In genomic region chr10:96720281-96720711, GRCm38 (mm10) we compare ENCODE assay signal across 8 mouse cellular contexts.
A peak's percentile ranks its signal among the peaks of the same experiment; 100 is the strongest.
DNase-seq lines count a peak whose midpoint lies in the region; ATAC-seq and TF ChIP-seq lines count a peak whose summit lies in the region.

No protein-coding gene starts in this region.

- no peak for TF ChIP-seq CTCF in heart, adult 2 months (IDR thresholded peaks at IDR 0.05)

- TF ChIP-seq POLR2A in heart, adult 2 months (IDR thresholded peaks at IDR 0.05; ENCODE audit: insufficient read depth, low read depth, low read length) = no peak

- no peaks in the 10 kb centered on the region for H3K9me3 ChIP-seq in heart, embryonic 16.5 days (replicated peaks; ENCODE audit: control insufficient read depth, low read length)
- no peaks in the 10 kb centered on the region for H3K9me3 ChIP-seq in midbrain, embryonic 16.5 days (replicated peaks; ENCODE audit: control insufficient read depth, low read length, poor library complexity, severe bottlenecking)
- H3K9me3 ChIP-seq in midbrain, embryonic 10.5 days (replicated peaks) = no peaks in the 10 kb centered on the region

- no peak for TF ChIP-seq EP300 in heart, adult 2 months (IDR thresholded peaks at IDR 0.05; ENCODE audit: insufficient read depth, low read depth, low read length)

- H3K4me2 ChIP-seq in heart, embryonic 16.5 days (ENCODE audit: low read depth, low read length) = no peak overlapping the region
- no peak overlapping the region for H3K4me2 ChIP-seq in midbrain, embryonic 16.5 days (ENCODE audit: low read length)

- H3K27me3 ChIP-seq in heart, embryonic 16.5 days (ENCODE audit: control insufficient read depth, insufficient read depth, low read length) = no peaks in the 10 kb centered on the region
- no peaks in the 10 kb centered on the region for H3K27me3 ChIP-seq in heart, adult 2 months (ENCODE audit: control insufficient read depth, insufficient read depth, low read length)
- no peaks in the 10 kb centered on the region for H3K27me3 ChIP-seq in midbrain, embryonic 16.5 days (ENCODE audit: control insufficient read depth, insufficient read depth, low read depth, low read length)
- no peaks in the 10 kb centered on the region for H3K27me3 ChIP-seq in midbrain, embryonic 10.5 days (ENCODE audit: low read depth, poor library complexity, severe bottlenecking)

- peaks cover 33% of the 10 kb centered on the region for H3K4me1 ChIP-seq in heart, embryonic 16.5 days (ENCODE audit: control insufficient read depth, insufficient read depth, low read length)
- no peaks in the 10 kb centered on the region for H3K4me1 ChIP-seq in heart, adult 2 months (ENCODE audit: control insufficient read depth, insufficient read depth, low read length)
- H3K4me1 ChIP-seq in midbrain, embryonic 16.5 days (ENCODE audit: control insufficient read depth, insufficient read depth, low read length) = peaks cover 3% of the 10 kb centered on the region
- H3K4me1 ChIP-seq in midbrain, embryonic 10.5 days = peaks cover 42% of the 10 kb centered on the region

- no peak overlapping the region for H3K9ac ChIP-seq in heart, embryonic 16.5 days (ENCODE audit: low read length)
- no peak overlapping the region for H3K9ac ChIP-seq in heart, adult 2 months (ENCODE audit: low read depth, low read length)
- no peak overlapping the region for H3K9ac ChIP-seq in midbrain, embryonic 16.5 days (ENCODE audit: low read depth, low read length)

- intact Hi-C loops in heart, adult 2 months (cut with DNase I) = no loop called here

- no peak for ATAC-seq in heart, embryonic 16.5 days (replicated peaks; ENCODE audit: extremely low read depth, insufficient read depth, low FRiP score)
- 0 out of 2 replicates have a peak, but pooled peaks have one; percentile 39 for ATAC-seq in midbrain, embryonic 16.5 days

- no peaks in the 10 kb centered on the region for H3K36me3 ChIP-seq in heart, embryonic 16.5 days (ENCODE audit: control insufficient read depth, insufficient read depth)
- no peaks in the 10 kb centered on the region for H3K36me3 ChIP-seq in heart, adult 2 months (ENCODE audit: control insufficient read depth, insufficient read depth, low read length)
- H3K36me3 ChIP-seq in midbrain, embryonic 16.5 days (ENCODE audit: control insufficient read depth, insufficient read depth, low read length) = no peaks in the 10 kb centered on the region
- no peaks in the 10 kb centered on the region for H3K36me3 ChIP-seq in midbrain, embryonic 10.5 days

- 44% methylated on average over 7 of the region's 7 CpGs for WGBS in heart, embryonic 16.5 days
- 52% methylated on average over 7 of the region's 7 CpGs for whole genome bisulfite sequencing in heart, adult 2 months
- 66% methylated on average over 7 of the region's 7 CpGs for WGBS in midbrain, embryonic 16.5 days
- 84% methylated on average over 7 of the region's 7 CpGs for WGBS in midbrain, embryonic 10.5 days

- no peaks in the 10 kb centered on the region for H3K79me2 ChIP-seq in heart, adult 2 months (replicated peaks; ENCODE audit: control insufficient read depth, insufficient read depth, low read length)

- DNase-seq in heart, adult 2 months = no peak
- DNase-seq in midbrain, embryonic 10.5 days (ENCODE audit: low spot score) = no peak
- DNase-seq in fibroblast of lung, adult 2 months (ENCODE audit: low read depth) = peak; percentile 76
- peak; percentile 83 for DNase-seq in lung, postnatal 10 days
- DNase-seq in urinary bladder, postnatal 4 days (ENCODE audit: low spot score in 2 of 2) = no peak
- DNase-seq in spleen, adult 12 weeks (ENCODE audit: low spot score) = no peak

- H3K27ac ChIP-seq in heart, embryonic 16.5 days (ENCODE audit: low read length) = peak overlapping the region; percentile 67
- no peak overlapping the region for H3K27ac ChIP-seq in heart, adult 2 months
- no peak overlapping the region for H3K27ac ChIP-seq in midbrain, embryonic 16.5 days (ENCODE audit: low read length)
- H3K27ac ChIP-seq in midbrain, embryonic 10.5 days (replicated peaks) = no peak overlapping the region

- H3K4me3 ChIP-seq in heart, embryonic 16.5 days (ENCODE audit: low read length) = no peak overlapping the region
- H3K4me3 ChIP-seq in heart, adult 2 months = no peak overlapping the region
- H3K4me3 ChIP-seq in midbrain, embryonic 16.5 days (ENCODE audit: low read depth, low read length) = no peak overlapping the region
- H3K4me3 ChIP-seq in midbrain, embryonic 10.5 days = no peak overlapping the region

Comparison
In these comparisons a context has a peak if more than half of its experiments do, and no peak if none do; other contexts are left out.
1. DNase-seq: peak in fibroblast of lung, adult 2 months (single experiment) and lung, postnatal 10 days (single experiment); none in heart, adult 2 months (0 of 2), midbrain, embryonic 10.5 days (single experiment), urinary bladder, postnatal 4 days (0 of 2) and spleen, adult 12 weeks (single experiment).